Mouse (Mus musculus) B cell, adult 2 months (primary cell): ENCODE measurements at regions not wholly inside any gene's neighbourhood (a gene's known extent, or its start where the extent isn't known, plus 50 kb on each side); places are given as distances from the start of the nearest gene placed in this dataset.

ENCODE experiments used
- DNase-seq, 2 experiments: peaks; one replicate each; pipeline ENCODE4 v3.0.0; 2022

- DNase-seq = no peak
Measured at GRCm38 (mm10) chr4:110125067-110125784, 147.4 kb downstream of the Dmrta2 start.

GRCm38 (mm10) chr4:110127941-110128520, 150.2 kb downstream of the Dmrta2 start:
- no peak for DNase-seq

- DNase-seq = peak; percentile 3 to 5
Measured at GRCm38 (mm10) chr4:110128918-110129317, 151.1 kb downstream of the Dmrta2 start.

DNA sequence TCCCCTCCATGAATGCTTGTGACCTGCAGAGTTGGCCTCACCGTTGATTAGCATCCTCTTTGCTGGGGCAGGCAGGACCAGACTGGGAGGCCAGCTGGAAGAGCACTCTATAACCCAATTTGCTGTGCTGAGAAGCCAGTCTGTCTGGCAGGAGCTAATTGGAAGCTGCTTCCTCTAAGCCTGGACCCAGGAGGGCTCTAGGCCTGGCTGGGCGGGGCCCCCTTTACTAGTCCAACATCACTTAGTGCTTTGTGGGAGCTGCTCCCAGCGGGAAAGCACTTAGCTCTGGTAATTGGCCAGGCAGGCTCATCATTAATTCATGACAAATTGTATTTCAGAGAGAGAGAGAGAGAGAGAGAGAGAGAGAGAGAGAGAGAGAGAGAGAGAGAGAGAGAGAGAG, 151.7 kb downstream of the Dmrta2 start:
- no peak for DNase-seq

- DNase-seq = no peak
Measured at GRCm38 (mm10) chr4:110132061-110132460, 154.2 kb downstream of the Dmrta2 start.

- DNase-seq = no peak
Measured at GRCm38 (mm10) chr4:110134036-110134435, 156.2 kb downstream of the Dmrta2 start.

DNA sequence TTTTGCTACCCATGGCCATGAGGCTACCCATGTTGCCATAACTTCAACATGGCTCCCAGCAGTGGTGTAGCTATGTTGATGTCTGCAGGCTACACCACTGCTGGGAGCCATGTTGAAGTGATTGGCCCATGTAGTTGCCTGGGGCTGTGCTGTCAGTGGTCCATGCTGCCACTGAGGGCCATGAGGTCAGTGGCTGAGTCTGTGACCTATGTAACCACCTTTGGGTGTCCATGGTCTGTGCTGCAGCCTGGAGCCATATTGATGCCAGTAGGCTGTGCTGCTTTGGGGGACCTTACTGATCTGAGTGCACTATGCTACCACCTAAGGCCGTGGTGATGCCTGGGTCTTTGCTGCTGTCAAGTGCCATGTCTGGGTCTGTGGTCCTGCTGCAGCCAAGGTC, 167.4 kb downstream of the Dmrta2 start:
- DNase-seq = no peak

GRCm38 (mm10) chr4:110152103-110152946, 174.5 kb downstream of the Dmrta2 start:
- no peak for DNase-seq
